ENCODE assay signal across 17 mouse cellular contexts in the genomic region with DNA sequence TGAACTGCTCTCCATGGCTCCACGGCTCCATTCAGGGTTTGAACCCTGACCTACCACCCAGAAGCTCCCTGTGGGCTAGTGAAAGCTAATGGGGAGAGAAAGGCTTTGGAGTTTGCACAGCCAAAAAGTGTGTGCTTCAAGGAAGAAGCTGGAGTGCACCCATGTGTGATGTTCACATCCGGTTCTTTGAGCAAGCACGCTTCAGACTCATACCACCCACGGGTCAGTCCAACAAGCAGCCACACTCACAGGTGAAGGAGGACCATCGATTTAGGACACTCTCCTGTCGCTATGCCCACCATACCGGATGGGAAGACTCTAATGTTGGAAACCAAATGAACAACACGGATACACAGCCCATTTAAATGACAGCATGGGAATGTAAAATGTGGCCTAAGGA.
"Had no signal": no experiment of that assay in that cellular context is flagged by ENCODE, and none has a peak within 500 bp of the region (broad histone marks: within the 10 kb centered on the region; RNA-seq: fewer than 3 reads in every experiment).

No protein-coding gene starts in this region.

- H3K9ac ChIP-seq: limb, embryonic 13.5 days; liver, embryonic 13.5 days; midbrain, embryonic 13.5 days; stomach, embryonic 15.5 days had no signal

- H3K4me2 ChIP-seq: limb, embryonic 13.5 days; liver, embryonic 13.5 days; midbrain, embryonic 13.5 days; stomach, embryonic 15.5 days had no signal

- H3K27ac ChIP-seq: layer of hippocampus, adult 2 months; limb, embryonic 10.5 days; limb, embryonic 13.5 days; liver, embryonic 13.5 days; macrophage; midbrain, embryonic 13.5 days; stomach, embryonic 15.5 days had no signal

- H3K4me1 ChIP-seq: limb, embryonic 13.5 days; stomach, embryonic 15.5 days had no signal

- DNase-seq: kidney, adult 18-20 months; kidney, adult 9 months; kidney, postnatal 14 days; layer of hippocampus, adult 9-11 months; liver; liver, embryonic 13.5 days; lung, adult 2 months; thymus, adult 2 months; thymus, postnatal 14 days had no signal

- H3K9me3 ChIP-seq: limb, embryonic 10.5 days; limb, embryonic 13.5 days; liver, embryonic 13.5 days; midbrain, embryonic 13.5 days; stomach, embryonic 15.5 days had no signal

- H3K4me3 ChIP-seq: layer of hippocampus, adult 2 months; limb, embryonic 10.5 days; limb, embryonic 13.5 days; liver, embryonic 13.5 days; midbrain, embryonic 13.5 days; stomach, embryonic 15.5 days had no signal

- ATAC-seq: inflammation-experienced regulatory T-cells, adult 6 months; intestine, embryonic 16.5 days; midbrain, embryonic 13.5 days had no signal

- H3K36me3 ChIP-seq: limb, embryonic 10.5 days; limb, embryonic 13.5 days; liver, embryonic 13.5 days; midbrain, embryonic 13.5 days; stomach, embryonic 15.5 days had no signal

- H3K27me3 ChIP-seq: limb, embryonic 13.5 days; liver, embryonic 13.5 days; midbrain, embryonic 13.5 days; stomach, embryonic 15.5 days had no signal
